Mouse (Mus musculus): ENCODE data around the gene Ccr9. TPM values are rescaled to one million over a fixed set of nuclear protein-coding genes. Genes with fewer than 3 reads are reported as not detected.
A peak's percentile ranks its signal among the peaks of the same experiment; 100 is the strongest.
"Not testable (repeated sequence)": the region's sequence is repeated elsewhere in the genome, so short reads cannot be mapped to it uniquely, and the experiment has no call there.

Gene Ccr9
- polyA plus RNA-seq, 1 experiment, result 8.7 TPM

DNA sequence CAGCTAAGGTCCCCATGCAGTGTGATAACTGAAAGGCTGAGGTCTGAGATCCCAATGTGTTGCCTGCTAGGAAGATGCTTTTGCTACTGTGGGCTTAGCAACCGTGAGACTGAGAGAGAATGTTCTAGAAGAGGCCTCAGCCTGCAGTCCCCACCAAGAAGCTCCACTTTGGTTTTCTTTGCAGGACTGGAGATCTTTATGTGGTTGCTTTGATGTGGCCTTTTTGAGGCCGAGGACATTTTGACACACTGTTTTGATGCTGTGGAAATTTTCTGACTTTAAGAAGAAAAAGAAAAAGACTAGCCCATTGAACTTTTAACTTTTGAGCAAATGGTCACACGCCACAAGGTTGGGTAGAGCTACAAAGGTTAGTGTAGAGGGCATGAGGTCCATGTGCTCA lies 82.6 kb downstream of the Ccr9 start:
- no peak overlapping the region for H3K4me3 ChIP-seq (ENCODE audit: extremely low read depth, insufficient read depth, insufficient read length)
- H3K4me1 ChIP-seq (ENCODE audit: control insufficient read depth, insufficient read depth, insufficient read length), result peaks cover 14% of the 10 kb centered on the region; the same call in 1 of the 2 replicates
- H3K36me3 ChIP-seq (ENCODE audit: control insufficient read depth, insufficient read depth, low read length), result no peaks in the 10 kb centered on the region
- WGBS, result 40% methylated on average over 3 of the region's 3 CpGs
- TF ChIP-seq POLR2A (IDR thresholded peaks at IDR 0.05; ENCODE audit: low read depth, low read length), result no peak
- no peak for TF ChIP-seq CTCF (IDR thresholded peaks at IDR 0.05; ENCODE audit: extremely low read depth, insufficient read depth, insufficient read length, insufficient replicate concordance)
- DNase-seq (ENCODE audit: low read depth in 1 of 2, low spot score in 2 of 2), result no peak
- H3K27ac ChIP-seq (ENCODE audit: insufficient read depth, low read length), result 0 out of 2 replicates have a peak overlapping the region, but pooled peaks have one; percentile 16
- H3K27me3 ChIP-seq (ENCODE audit: control insufficient read depth, insufficient read depth, low read length), result no peaks in the 10 kb centered on the region

DNA sequence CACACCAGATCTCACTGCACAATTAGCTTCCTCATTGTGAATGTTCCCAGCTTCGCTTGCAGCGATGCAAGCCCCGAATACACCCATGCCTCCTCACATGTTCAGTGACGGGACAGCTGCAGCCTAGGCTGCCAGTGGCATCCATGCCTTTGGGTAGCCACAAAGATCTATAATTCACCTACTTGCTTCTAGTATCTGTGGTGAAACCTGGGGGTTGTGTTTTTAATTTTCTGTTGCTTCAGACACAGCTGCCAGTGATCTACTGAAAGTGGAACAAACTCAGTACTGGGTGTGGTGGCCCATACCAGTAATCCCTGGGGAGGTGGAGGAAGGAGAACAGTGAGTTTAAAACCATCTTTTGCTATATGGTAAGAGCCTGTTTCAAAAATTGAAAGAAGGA lies 84.6 kb downstream of the Ccr9 start:
- Histone ChIP-seq H3K4me3 (ENCODE audit: extremely low read depth, insufficient read depth, insufficient read length) (peak overlapping the region; percentile 49; the same call in 1 of the 2 replicates), H3K4me1 (ENCODE audit: control insufficient read depth, insufficient read depth, insufficient read length) (peaks cover 10% of the 10 kb centered on the region; the same call in 1 of the 2 replicates), H3K36me3 (ENCODE audit: control insufficient read depth, insufficient read depth, low read length) (no peaks in the 10 kb centered on the region), H3K27ac (ENCODE audit: insufficient read depth, low read length) (peak overlapping the region; percentile 83), H3K27me3 (ENCODE audit: control insufficient read depth, insufficient read depth, low read length) (no peaks in the 10 kb centered on the region)
- WGBS, result 22% methylated on average over 4 of the region's 4 CpGs
- peak; percentile 43 to 60 for DNase-seq (ENCODE audit: low read depth in 1 of 2, low spot score in 2 of 2)
- no peak for TF ChIP-seq CTCF (IDR thresholded peaks at IDR 0.05; ENCODE audit: extremely low read depth, insufficient read depth, insufficient read length, insufficient replicate concordance)
- no peak for TF ChIP-seq POLR2A (IDR thresholded peaks at IDR 0.05; ENCODE audit: low read depth, low read length)

DNA sequence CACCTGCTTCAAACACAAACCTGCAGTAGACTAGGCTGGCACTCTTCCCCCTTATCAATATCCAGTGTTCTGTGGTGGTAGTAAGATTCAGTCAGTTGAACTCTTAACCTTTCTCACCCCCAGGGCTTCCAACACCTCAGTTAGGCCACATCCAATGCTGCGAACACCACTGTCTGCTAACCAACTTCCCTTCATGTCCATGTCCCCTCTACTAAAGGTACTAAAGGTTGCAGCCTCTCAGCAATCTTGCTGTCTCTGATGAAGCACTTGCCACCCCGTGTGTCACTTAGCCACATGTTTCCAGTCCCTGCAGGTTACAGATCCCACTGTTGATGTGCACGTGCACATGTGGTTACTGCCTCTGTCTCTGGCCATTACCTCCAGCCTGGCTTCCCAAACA lies 85.5 kb downstream of the Ccr9 start:
- TF ChIP-seq POLR2A (IDR thresholded peaks at IDR 0.05; ENCODE audit: low read depth, low read length) (no peak), CTCF (IDR thresholded peaks at IDR 0.05; ENCODE audit: extremely low read depth, insufficient read depth, insufficient read length, insufficient replicate concordance) (no peak)

DNA sequence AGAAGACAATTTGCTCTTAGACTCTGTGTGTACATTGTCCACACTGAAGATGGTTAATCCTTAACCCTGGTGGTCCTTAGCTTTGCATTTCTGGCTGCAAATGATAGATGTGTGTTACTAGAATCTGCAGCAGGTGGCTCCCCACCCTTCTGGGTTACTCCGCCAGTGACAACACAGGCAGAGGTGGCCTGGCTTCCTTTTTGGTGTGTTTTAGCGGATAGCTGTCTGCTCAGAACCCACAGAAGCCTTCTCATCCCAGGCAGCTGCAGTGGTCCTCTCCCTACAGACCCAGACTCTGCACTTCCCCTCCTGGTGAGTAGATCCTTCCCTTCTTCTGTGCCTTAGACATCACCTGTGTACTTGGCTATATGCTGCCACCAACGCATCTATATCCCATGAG lies 88.8 kb downstream of the Ccr9 start:
- no peaks in the 10 kb centered on the region for H3K36me3 ChIP-seq (ENCODE audit: control insufficient read depth, insufficient read depth, low read length)
- H3K4me3 ChIP-seq (ENCODE audit: extremely low read depth, insufficient read depth, insufficient read length), result peak overlapping the region; percentile 22; the same call in 1 of the 2 replicates
- no peaks in the 10 kb centered on the region for H3K27me3 ChIP-seq (ENCODE audit: control insufficient read depth, insufficient read depth, low read length)
- DNase-seq (ENCODE audit: low read depth in 1 of 2, low spot score in 2 of 2), result peak in 1 of 2 experiments; percentile 12
- TF ChIP-seq CTCF (IDR thresholded peaks at IDR 0.05; ENCODE audit: extremely low read depth, insufficient read depth, insufficient read length, insufficient replicate concordance), result no peak
- no peak for TF ChIP-seq POLR2A (IDR thresholded peaks at IDR 0.05; ENCODE audit: low read depth, low read length)
- H3K27ac ChIP-seq (ENCODE audit: insufficient read depth, low read length), result peak overlapping the region; percentile 14
- WGBS, result 75% methylated on average over 3 of the region's 3 CpGs
- H3K4me1 ChIP-seq (ENCODE audit: control insufficient read depth, insufficient read depth, insufficient read length), result peaks cover 14% of the 10 kb centered on the region; the same call in 1 of the 2 replicates

More for the DNA sequence above, 85.5 kb downstream of the Ccr9 start:
- H3K4me1 ChIP-seq (ENCODE audit: control insufficient read depth, insufficient read depth, insufficient read length), result peaks cover 8% of the 10 kb centered on the region; the same call in 1 of the 2 replicates
- H3K4me3 ChIP-seq (ENCODE audit: extremely low read depth, insufficient read depth, insufficient read length), result no peak overlapping the region
- no peaks in the 10 kb centered on the region for H3K27me3 ChIP-seq (ENCODE audit: control insufficient read depth, insufficient read depth, low read length)
- WGBS, result 54% methylated on average over 3 of the region's 3 CpGs
- H3K36me3 ChIP-seq (ENCODE audit: control insufficient read depth, insufficient read depth, low read length), result no peaks in the 10 kb centered on the region
- peak overlapping the region; percentile 47 for H3K27ac ChIP-seq (ENCODE audit: insufficient read depth, low read length)
- DNase-seq (ENCODE audit: low read depth in 1 of 2, low spot score in 2 of 2), result no peak

DNA sequence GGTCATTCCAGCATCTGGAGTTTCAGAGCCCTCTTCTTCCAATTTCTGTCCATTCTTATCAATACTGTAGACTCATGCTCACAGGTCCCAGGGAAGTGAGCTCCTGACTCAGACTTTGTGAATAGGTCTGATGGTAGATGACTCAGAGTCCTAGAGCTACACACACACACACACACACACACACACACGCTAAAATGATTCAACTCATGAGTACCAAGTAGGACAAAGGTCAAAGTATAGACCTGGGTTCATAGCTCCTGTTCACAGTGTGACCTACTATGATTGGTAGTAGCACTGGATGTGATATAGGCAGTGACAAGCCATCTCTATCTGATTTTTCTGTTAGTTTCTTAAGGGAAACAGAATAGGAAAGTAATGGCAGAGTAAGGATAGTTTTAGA lies 90.2 kb downstream of the Ccr9 start:
- DNase-seq (ENCODE audit: low read depth in 1 of 2, low spot score in 2 of 2), result no peak
- H3K4me3 ChIP-seq (ENCODE audit: extremely low read depth, insufficient read depth, insufficient read length), result no peak overlapping the region
- WGBS, result 75% methylated on average over 1 of the region's 1 CpGs
- no peak overlapping the region for H3K27ac ChIP-seq (ENCODE audit: insufficient read depth, low read length)
- no peaks in the 10 kb centered on the region for H3K27me3 ChIP-seq (ENCODE audit: control insufficient read depth, insufficient read depth, low read length)
- peaks cover 14% of the 10 kb centered on the region; the same call in 1 of the 2 replicates for H3K4me1 ChIP-seq (ENCODE audit: control insufficient read depth, insufficient read depth, insufficient read length)
- no peak for TF ChIP-seq CTCF (IDR thresholded peaks at IDR 0.05; ENCODE audit: extremely low read depth, insufficient read depth, insufficient read length, insufficient replicate concordance)
- no peak for TF ChIP-seq POLR2A (IDR thresholded peaks at IDR 0.05; ENCODE audit: low read depth, low read length)
- no peaks in the 10 kb centered on the region for H3K36me3 ChIP-seq (ENCODE audit: control insufficient read depth, insufficient read depth, low read length)

DNA sequence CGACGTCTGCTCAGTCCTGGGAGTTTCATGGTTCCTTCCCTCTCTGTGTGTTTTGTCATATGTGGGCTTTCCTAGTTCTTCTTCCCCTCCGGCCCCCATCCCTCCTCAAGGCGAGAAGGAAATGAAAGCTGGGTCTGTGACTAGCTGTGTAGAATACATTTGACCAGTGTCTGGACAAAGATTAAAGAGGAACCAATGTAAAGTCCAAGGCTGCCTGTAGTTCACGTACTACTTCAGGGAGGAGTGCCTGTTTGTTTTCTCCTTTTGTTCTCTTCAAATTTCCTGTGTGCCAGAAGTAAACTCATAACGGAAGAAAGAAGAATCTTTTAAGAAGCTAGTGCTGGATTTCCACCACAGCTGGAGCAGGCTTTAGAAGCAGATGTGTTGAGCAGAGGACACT lies 91.3 kb downstream of the Ccr9 start:
- Histone ChIP-seq H3K4me3 (ENCODE audit: extremely low read depth, insufficient read depth, insufficient read length) (peak overlapping the region; percentile 20; the same call in 1 of the 2 replicates), H3K4me1 (ENCODE audit: control insufficient read depth, insufficient read depth, insufficient read length) (peaks cover 9% of the 10 kb centered on the region; the same call in 1 of the 2 replicates), H3K27ac (ENCODE audit: insufficient read depth, low read length) (peak overlapping the region; percentile 50), H3K27me3 (ENCODE audit: control insufficient read depth, insufficient read depth, low read length) (no peaks in the 10 kb centered on the region), H3K36me3 (ENCODE audit: control insufficient read depth, insufficient read depth, low read length) (no peaks in the 10 kb centered on the region)
- TF ChIP-seq CTCF (IDR thresholded peaks at IDR 0.05; ENCODE audit: extremely low read depth, insufficient read depth, insufficient read length, insufficient replicate concordance) (no peak), POLR2A (IDR thresholded peaks at IDR 0.05; ENCODE audit: low read depth, low read length) (no peak)
- 9% methylated on average over 6 of the region's 6 CpGs for WGBS
- DNase-seq (ENCODE audit: low read depth in 1 of 2, low spot score in 2 of 2), result no peak

DNA sequence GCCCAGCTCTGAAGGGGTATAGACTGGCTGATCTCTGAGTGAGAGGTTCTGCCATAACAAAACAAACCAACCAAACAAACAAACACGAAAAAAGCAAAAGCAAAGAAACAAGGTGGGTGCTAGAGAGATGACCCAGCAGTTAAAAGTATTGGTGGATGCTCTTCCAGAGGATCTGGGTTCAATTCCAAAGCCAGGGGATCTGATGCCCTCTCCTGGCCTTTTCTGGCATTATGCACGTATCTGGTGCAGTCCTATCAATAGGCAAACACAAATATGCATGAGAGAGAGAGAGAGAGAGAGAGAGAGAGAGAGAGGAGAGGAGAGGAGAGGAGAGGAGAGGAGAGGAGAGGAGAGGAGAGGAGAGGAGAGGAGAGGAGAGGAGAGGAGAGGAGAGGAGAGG lies 95.1 kb downstream of the Ccr9 start:
- peak; percentile 38; the same call in 1 of the 2 replicates for TF ChIP-seq CTCF (IDR thresholded peaks at IDR 0.05; ENCODE audit: extremely low read depth, insufficient read depth, insufficient read length, insufficient replicate concordance)
- H3K27ac ChIP-seq (ENCODE audit: insufficient read depth, low read length); H3K4me1 ChIP-seq (ENCODE audit: control insufficient read depth, insufficient read depth, insufficient read length); H3K4me3 ChIP-seq (ENCODE audit: extremely low read depth, insufficient read depth, insufficient read length); H3K36me3 ChIP-seq (ENCODE audit: control insufficient read depth, insufficient read depth, low read length); H3K27me3 ChIP-seq (ENCODE audit: control insufficient read depth, insufficient read depth, low read length): not testable (repeated sequence)
- DNase-seq (ENCODE audit: low read depth in 1 of 2, low spot score in 2 of 2), result peak in 1 of 2 experiments; percentile 38
- 65% methylated on average over 2 of the region's 2 CpGs for WGBS

Measured in spleen, adult 2 months (tissue).